Mouse (Mus musculus): ENCODE data around the gene Bcl7b. TPM values are rescaled to one million over a fixed set of nuclear protein-coding genes. Genes with fewer than 3 reads are reported as not detected.
"Not testable (repeated sequence)": the region's sequence is repeated elsewhere in the genome, so short reads cannot be mapped to it uniquely, and the experiment has no call there.

The Bcl7b gene
- polyA plus RNA-seq, 1 experiment from 2014 or later, result 56.1 TPM

GRCm38 (mm10) chr5:135208197-135208596, 40.1 kb downstream of the Bcl7b start:
- Histone ChIP-seq H3K9ac (ENCODE audit: low read depth, low read length) (no peak overlapping the region), H3K27me3 (ENCODE audit: control insufficient read depth, insufficient read depth, low read length) (no peaks in the 10 kb centered on the region), H3K4me3 (ENCODE audit: low read length) (no peak overlapping the region), H3K4me2 (replicated peaks; ENCODE audit: low read depth, low read length) (no peak overlapping the region), H3K36me3 (ENCODE audit: control insufficient read depth, insufficient read depth, low read length) (peaks cover 95% of the 10 kb centered on the region), H3K4me1 (ENCODE audit: control insufficient read depth, insufficient read depth, low read length) (no peaks in the 10 kb centered on the region), H3K27ac (ENCODE audit: low read depth, low read length) (no peak overlapping the region), H3K9me3 (ENCODE audit: control insufficient read depth, low read length) (no peaks in the 10 kb centered on the region)
- ATAC-seq (ENCODE audit: low FRiP score, low TSS enrichment), result no peak
- WGBS, result 95% methylated on average over 1 of the region's 1 CpGs

GRCm38 (mm10) chr5:135216871-135217270, 48.8 kb downstream of the Bcl7b start:
- H3K4me3 ChIP-seq (ENCODE audit: low read length), result no peak overlapping the region
- ATAC-seq (ENCODE audit: low FRiP score, low TSS enrichment), result no peak
- H3K4me2 ChIP-seq (replicated peaks; ENCODE audit: low read depth, low read length), result no peak overlapping the region
- no peaks in the 10 kb centered on the region for H3K27me3 ChIP-seq (ENCODE audit: control insufficient read depth, insufficient read depth, low read length)
- 93% methylated on average over 6 of the region's 6 CpGs for WGBS
- H3K4me1 ChIP-seq (ENCODE audit: control insufficient read depth, insufficient read depth, low read length), result no peaks in the 10 kb centered on the region
- no peak overlapping the region for H3K9ac ChIP-seq (ENCODE audit: low read depth, low read length)
- no peaks in the 10 kb centered on the region for H3K9me3 ChIP-seq (ENCODE audit: control insufficient read depth, low read length)
- H3K27ac ChIP-seq (ENCODE audit: low read depth, low read length), result no peak overlapping the region
- peaks cover 99% of the 10 kb centered on the region for H3K36me3 ChIP-seq (ENCODE audit: control insufficient read depth, insufficient read depth, low read length)

- no peak overlapping the region for H3K4me2 ChIP-seq (replicated peaks; ENCODE audit: low read depth, low read length)
- H3K9ac ChIP-seq (ENCODE audit: low read depth, low read length), result no peak overlapping the region
- H3K36me3 ChIP-seq (ENCODE audit: control insufficient read depth, insufficient read depth, low read length), result peaks cover 95% of the 10 kb centered on the region
- ATAC-seq (ENCODE audit: low FRiP score, low TSS enrichment), result no peak
- no peak overlapping the region for H3K4me3 ChIP-seq (ENCODE audit: low read length)
- no peak overlapping the region for H3K27ac ChIP-seq (ENCODE audit: low read depth, low read length)
- no peaks in the 10 kb centered on the region for H3K9me3 ChIP-seq (ENCODE audit: control insufficient read depth, low read length)
- no peaks in the 10 kb centered on the region for H3K4me1 ChIP-seq (ENCODE audit: control insufficient read depth, insufficient read depth, low read length)
- no peaks in the 10 kb centered on the region for H3K27me3 ChIP-seq (ENCODE audit: control insufficient read depth, insufficient read depth, low read length)
Observed at GRCm38 (mm10) chr5:135220941-135221340, 52.9 kb downstream of the Bcl7b start.

DNA sequence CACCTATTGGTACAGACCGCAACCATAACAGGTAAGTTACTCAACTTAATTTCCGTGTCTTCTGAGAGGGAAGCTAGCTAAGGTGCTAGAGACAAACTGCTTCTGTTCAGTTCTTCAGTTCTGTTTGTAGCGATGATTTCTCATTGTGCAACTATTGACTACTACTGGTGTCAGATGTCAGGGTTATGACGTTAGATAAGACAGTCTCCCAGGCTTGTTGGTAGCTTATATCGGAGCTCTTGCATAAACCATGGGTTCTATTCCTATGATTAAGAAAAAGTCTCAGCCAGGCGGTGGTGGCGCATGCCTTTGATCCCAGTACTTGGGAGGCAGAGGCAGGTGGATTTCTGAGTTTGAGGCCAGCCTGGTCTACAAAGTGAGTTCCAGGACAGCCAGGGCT, 54.0 kb downstream of the Bcl7b start:
- Histone ChIP-seq H3K4me2 (replicated peaks; ENCODE audit: low read depth, low read length) (no peak overlapping the region), H3K4me3 (ENCODE audit: low read length) (no peak overlapping the region), H3K27me3 (ENCODE audit: control insufficient read depth, insufficient read depth, low read length) (no peaks in the 10 kb centered on the region), H3K9me3 (ENCODE audit: control insufficient read depth, low read length) (no peaks in the 10 kb centered on the region), H3K4me1 (ENCODE audit: control insufficient read depth, insufficient read depth, low read length) (no peaks in the 10 kb centered on the region), H3K27ac (ENCODE audit: low read depth, low read length) (no peak overlapping the region), H3K36me3 (ENCODE audit: control insufficient read depth, insufficient read depth, low read length) (peaks cover 92% of the 10 kb centered on the region), H3K9ac (ENCODE audit: low read depth, low read length) (no peak overlapping the region)
- ATAC-seq (ENCODE audit: low FRiP score, low TSS enrichment), result no peak
- 93% methylated on average over 7 of the region's 7 CpGs for WGBS

DNA sequence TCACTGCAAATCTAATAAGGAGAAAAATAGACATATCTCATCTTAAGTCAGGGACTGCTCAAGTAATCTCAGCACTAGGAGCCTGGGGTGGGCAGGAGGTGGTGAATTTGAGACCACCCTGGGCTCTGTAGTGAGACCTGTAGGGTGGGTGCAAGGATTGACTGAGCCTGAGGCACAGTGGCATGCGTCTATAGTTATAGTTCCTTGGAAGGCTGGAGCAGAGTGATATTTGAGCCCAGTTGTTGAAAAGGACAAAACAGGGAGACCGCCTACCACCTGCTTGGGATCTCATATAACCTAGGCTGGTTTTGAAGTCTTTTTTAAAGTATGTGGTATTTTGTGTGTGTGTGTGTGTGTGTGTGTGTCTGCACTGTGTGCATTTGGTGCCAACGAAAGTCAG, 56.1 kb downstream of the Bcl7b start:
- ATAC-seq (ENCODE audit: low FRiP score, low TSS enrichment), result no peak
- Histone ChIP-seq H3K27ac (ENCODE audit: low read depth, low read length) (no peak overlapping the region), H3K4me2 (replicated peaks; ENCODE audit: low read depth, low read length) (no peak overlapping the region), H3K36me3 (ENCODE audit: control insufficient read depth, insufficient read depth, low read length) (peaks cover 91% of the 10 kb centered on the region), H3K4me1 (ENCODE audit: control insufficient read depth, insufficient read depth, low read length) (no peaks in the 10 kb centered on the region), H3K9ac (ENCODE audit: low read depth, low read length) (no peak overlapping the region), H3K4me3 (ENCODE audit: low read length) (no peak overlapping the region), H3K9me3 (ENCODE audit: control insufficient read depth, low read length) (no peaks in the 10 kb centered on the region), H3K27me3 (ENCODE audit: control insufficient read depth, insufficient read depth, low read length) (no peaks in the 10 kb centered on the region)
- WGBS, result 89% methylated on average over 3 of the region's 3 CpGs

DNA sequence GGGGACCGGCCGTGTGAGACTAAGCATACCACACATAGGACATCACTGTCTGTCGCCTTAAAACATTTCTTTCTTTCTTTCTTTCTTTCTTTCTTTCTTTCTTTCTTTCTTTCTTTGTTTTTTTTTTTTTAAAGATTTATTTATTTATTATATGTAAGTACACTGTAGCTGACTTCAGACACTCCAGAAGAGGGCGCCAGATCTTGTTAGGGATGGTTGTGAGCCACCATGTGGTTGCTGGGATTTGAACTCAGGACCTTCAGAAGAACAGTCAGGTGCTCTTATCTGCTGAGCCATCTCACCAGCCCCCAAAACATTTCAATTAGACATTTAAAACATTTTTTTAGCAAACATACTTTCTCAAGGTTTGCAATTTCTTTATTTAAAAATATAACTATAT, 57.8 kb downstream of the Bcl7b start:
- not testable (repeated sequence) for H3K27ac ChIP-seq (ENCODE audit: low read depth, low read length); H3K27me3 ChIP-seq (ENCODE audit: control insufficient read depth, insufficient read depth, low read length); H3K4me1 ChIP-seq (ENCODE audit: control insufficient read depth, insufficient read depth, low read length); H3K9ac ChIP-seq (ENCODE audit: low read depth, low read length); H3K9me3 ChIP-seq (ENCODE audit: control insufficient read depth, low read length); H3K4me2 ChIP-seq (replicated peaks; ENCODE audit: low read depth, low read length); H3K4me3 ChIP-seq (ENCODE audit: low read length); ATAC-seq (ENCODE audit: low FRiP score, low TSS enrichment)
- 94% methylated on average over 4 of the region's 4 CpGs for WGBS
- H3K36me3 ChIP-seq (ENCODE audit: control insufficient read depth, insufficient read depth, low read length), result peaks cover 91% of the 10 kb centered on the region

DNA sequence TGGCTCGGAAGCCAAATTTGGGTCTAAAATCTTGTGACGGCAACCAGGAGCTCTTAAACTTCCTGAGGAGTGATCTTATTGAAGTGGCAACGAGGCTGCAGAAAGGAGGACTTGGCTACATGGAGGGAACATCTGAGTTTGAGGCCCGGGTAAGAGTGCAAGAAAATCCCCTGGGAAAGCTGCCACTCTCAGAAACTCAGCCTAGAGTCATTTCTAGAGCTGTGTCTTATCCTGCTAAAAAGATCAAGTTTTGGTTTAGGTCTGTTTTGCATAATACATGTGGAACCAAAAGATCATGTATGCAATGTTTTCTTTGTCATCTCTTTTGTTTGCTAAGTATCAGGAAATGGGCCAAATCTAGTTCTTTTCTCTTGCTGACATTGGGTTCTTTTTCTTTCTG, 62.1 kb downstream of the Bcl7b start:
- Histone ChIP-seq H3K4me2 (replicated peaks; ENCODE audit: low read depth, low read length) (no peak overlapping the region), H3K4me3 (ENCODE audit: low read length) (no peak overlapping the region), H3K9ac (ENCODE audit: low read depth, low read length) (no peak overlapping the region), H3K4me1 (ENCODE audit: control insufficient read depth, insufficient read depth, low read length) (no peaks in the 10 kb centered on the region), H3K36me3 (ENCODE audit: control insufficient read depth, insufficient read depth, low read length) (peaks cover 92% of the 10 kb centered on the region), H3K27me3 (ENCODE audit: control insufficient read depth, insufficient read depth, low read length) (no peaks in the 10 kb centered on the region), H3K9me3 (ENCODE audit: control insufficient read depth, low read length) (no peaks in the 10 kb centered on the region), H3K27ac (ENCODE audit: low read depth, low read length) (no peak overlapping the region)
- WGBS, result 91% methylated on average over 4 of the region's 4 CpGs
- ATAC-seq (ENCODE audit: low FRiP score, low TSS enrichment), result no peak

Small RNA genes lying within 50 kb of the gene (microRNA-seq; reads per million reads assigned to microRNA genes)
- gene Gm25315, result not detected

Other genes starting within 250 kb of the Bcl7b start
- 19.4 and 26.6 TPM in 2 replicates for gene Mettl27, start 235.9 kb upstream of the Bcl7b start, polyA plus RNA-seq (2014; fragmentation: Nextera tagmentation; extraction: Ambion mirVana)
- 73.4 and 76.1 TPM in 2 replicates for gene Cldn4, start 221.3 kb upstream of the Bcl7b start, polyA plus RNA-seq (2014; fragmentation: Nextera tagmentation; extraction: Ambion mirVana)
- 47.0 and 54.7 TPM in 2 replicates for gene Cldn3, start 182.1 kb upstream of the Bcl7b start, polyA plus RNA-seq (2014; fragmentation: Nextera tagmentation; extraction: Ambion mirVana)
- gene Abhd11, start 159.1 kb upstream of the Bcl7b start, polyA plus RNA-seq (2014; fragmentation: Nextera tagmentation; extraction: Ambion mirVana), result 73.5 and 78.9 TPM in 2 replicates
- gene Stx1a, start 144.8 kb upstream of the Bcl7b start, polyA plus RNA-seq (2014; fragmentation: Nextera tagmentation; extraction: Ambion mirVana), result 11.5 and 13.5 TPM in 2 replicates
- gene Dnajc30, start 104.1 kb upstream of the Bcl7b start, polyA plus RNA-seq (2014; fragmentation: Nextera tagmentation; extraction: Ambion mirVana), result 33.4 and 34.4 TPM in 2 replicates
- gene Bud23, start 103.3 kb upstream of the Bcl7b start, polyA plus RNA-seq (2014; fragmentation: Nextera tagmentation; extraction: Ambion mirVana), result 118 and 156 TPM in 2 replicates
- 8.9 and 12.6 TPM in 2 replicates for gene Vps37d, start 90.0 kb upstream of the Bcl7b start, polyA plus RNA-seq (2014; fragmentation: Nextera tagmentation; extraction: Ambion mirVana)
- gene Mlxipl, start 78.4 kb upstream of the Bcl7b start, polyA plus RNA-seq (2014; fragmentation: Nextera tagmentation; extraction: Ambion mirVana), result 3.9 and 6.4 TPM in 2 replicates
- gene Tbl2, start 18.6 kb upstream of the Bcl7b start, polyA plus RNA-seq (2014; fragmentation: Nextera tagmentation; extraction: Ambion mirVana), result 11.9 and 24.5 TPM in 2 replicates
- gene Baz1b, start 19.0 kb downstream of the Bcl7b start, polyA plus RNA-seq (2014; fragmentation: Nextera tagmentation; extraction: Ambion mirVana), result 35.8 and 68.8 TPM in 2 replicates
- gene Fzd9, start 82.9 kb downstream of the Bcl7b start, polyA plus RNA-seq (2014; fragmentation: Nextera tagmentation; extraction: Ambion mirVana), result 0.54 and 1.1 TPM in 2 replicates
- gene Fkbp6, start 181.8 kb downstream of the Bcl7b start, polyA plus RNA-seq (2014; fragmentation: Nextera tagmentation; extraction: Ambion mirVana), result not detected in 2 replicates
- not detected in 2 replicates for gene Trim50, start 185.0 kb downstream of the Bcl7b start, polyA plus RNA-seq (2014; fragmentation: Nextera tagmentation; extraction: Ambion mirVana)
- gene Nsun5, start 201.7 kb downstream of the Bcl7b start, polyA plus RNA-seq (2014; fragmentation: Nextera tagmentation; extraction: Ambion mirVana), result 27.1 and 29.2 TPM in 2 replicates
- 15.5 and 20.7 TPM in 2 replicates for gene Pom121, start 226.3 kb downstream of the Bcl7b start, polyA plus RNA-seq (2014; fragmentation: Nextera tagmentation; extraction: Ambion mirVana)

Data from kidney, embryonic 14.5 days (tissue).